Mouse (Mus musculus): ENCODE measurements at regions not wholly inside any gene's neighbourhood (a gene's known extent, or its start where the extent isn't known, plus 50 kb on each side); places are given as distances from the start of the nearest gene placed in this dataset.

- DNase-seq (ENCODE audit: low spot score in 2 of 2) = no peak
Observed at GRCm38 (mm10) chr14:28626951-28627350, 122.4 kb downstream of the Wnt5a start.

GRCm38 (mm10) chr14:28635175-28635574, 130.6 kb downstream of the Wnt5a start:
- no peak for DNase-seq (ENCODE audit: low spot score in 2 of 2)

GRCm38 (mm10) chr14:28639056-28639455, 134.5 kb downstream of the Wnt5a start:
- no peak for DNase-seq (ENCODE audit: low spot score in 2 of 2)

GRCm38 (mm10) chr14:28645807-28646206, 141.3 kb downstream of the Wnt5a start:
- DNase-seq (ENCODE audit: low spot score in 2 of 2) = no peak

- no peak for DNase-seq (ENCODE audit: low spot score in 2 of 2)
Observed at GRCm38 (mm10) chr14:28649411-28649810, 144.9 kb downstream of the Wnt5a start.

- no peak for DNase-seq (ENCODE audit: low spot score in 2 of 2)
Observed at GRCm38 (mm10) chr14:28653059-28653930, 148.7 kb downstream of the Wnt5a start.

GRCm38 (mm10) chr14:28657216-28657615, 152.7 kb downstream of the Wnt5a start:
- no peak for DNase-seq (ENCODE audit: low spot score in 2 of 2)

GRCm38 (mm10) chr14:28660872-28661588, 156.5 kb downstream of the Wnt5a start:
- DNase-seq (ENCODE audit: low spot score in 2 of 2) = no peak

- DNase-seq (ENCODE audit: low spot score in 2 of 2) = no peak
Observed at GRCm38 (mm10) chr14:28663316-28663715, 158.8 kb downstream of the Wnt5a start.

GRCm38 (mm10) chr14:28664121-28664520, 159.6 kb downstream of the Wnt5a start:
- DNase-seq (ENCODE audit: low spot score in 2 of 2) = no peak

GRCm38 (mm10) chr14:28675476-28675875, 170.9 kb downstream of the Wnt5a start:
- peak in 1 of 2 experiments; percentile 74 for DNase-seq (ENCODE audit: low spot score in 2 of 2)

GRCm38 (mm10) chr14:28699780-28700179, 195.2 kb downstream of the Wnt5a start:
- DNase-seq (ENCODE audit: low spot score in 2 of 2) = no peak

GRCm38 (mm10) chr14:28704729-28705128, 200.2 kb downstream of the Wnt5a start:
- DNase-seq (ENCODE audit: low spot score in 2 of 2) = no peak

- DNase-seq (ENCODE audit: low spot score in 2 of 2) = no peak
Observed at GRCm38 (mm10) chr14:28714598-28714997, 210.0 kb downstream of the Wnt5a start.

- DNase-seq (ENCODE audit: low spot score in 2 of 2) = no peak
Observed at GRCm38 (mm10) chr14:28720545-28720944, 216.0 kb downstream of the Wnt5a start.

GRCm38 (mm10) chr14:28725666-28726065, 221.1 kb downstream of the Wnt5a start:
- DNase-seq (ENCODE audit: low spot score in 2 of 2) = no peak

- no peak for DNase-seq (ENCODE audit: low spot score in 2 of 2)
Observed at GRCm38 (mm10) chr14:28733496-28733895, 228.9 kb downstream of the Wnt5a start.

GRCm38 (mm10) chr14:28735446-28735845, 230.9 kb downstream of the Wnt5a start:
- no peak for DNase-seq (ENCODE audit: low spot score in 2 of 2)

- no peak for DNase-seq (ENCODE audit: low spot score in 2 of 2)
Observed at GRCm38 (mm10) chr14:28740076-28740475, 235.5 kb downstream of the Wnt5a start.

- DNase-seq (ENCODE audit: low spot score in 2 of 2) = no peak
Observed at GRCm38 (mm10) chr14:28741418-28741817, 236.9 kb downstream of the Wnt5a start.

GRCm38 (mm10) chr14:28743673-28744072, 239.1 kb downstream of the Wnt5a start:
- no peak for DNase-seq (ENCODE audit: low spot score in 2 of 2)

- DNase-seq (ENCODE audit: low spot score in 2 of 2) = no peak
Observed at GRCm38 (mm10) chr14:28750301-28750700, 245.8 kb downstream of the Wnt5a start.

- no peak for DNase-seq (ENCODE audit: low spot score in 2 of 2)
Observed at GRCm38 (mm10) chr14:28765201-28765600, 252.8 kb upstream of the Lrtm1 start.

Data from urinary bladder, postnatal 36 days (tissue).